Mouse (Mus musculus) sigmoid colon, adult 10 weeks (tissue): Measurements from ENCODE around the gene Tmod1. TPM values are rescaled to one million over a fixed set of nuclear protein-coding genes. Genes with fewer than 3 reads are reported as not detected.

Experiments
- polyA plus RNA-seq: library from polyadenylated mRNA; stranded (reverse); fragments of 350-450 nt; fragmentation: Illumina TruSeq; extraction: RNeasy Lipid Tissue Mini Kit (QIAGEN cat#74804); gene quantifications from one replicate; pipeline ENCODE4 v1.2.3, GENCODE M21; 2014; ENCODE audit warnings: low read depth, low replicate concordance

Gene Tmod1
- 5.7 TPM for polyA plus RNA-seq

GRCm38 (mm10) chr4:46038892-46039751 is at the start of gene Tmod1:
Tmod1 (plus strand) TSS chr4:46038935.

GRCm38 (mm10) chr4:46138287-46139222 is 99.8 kb downstream of the Tmod1 start, which contains the start of the genes Ncbp1 and Tstd2:
Ncbp1 (plus strand) TSS chr4:46138613.
Tstd2 (minus strand) TSS chr4:46138694.

Other genes with a start within 250 kb of the Tmod1 start
- gene Aldh1b1, start 239.9 kb upstream of the Tmod1 start, polyA plus RNA-seq: 16.6 TPM
- gene Igfbpl1, start 212.0 kb upstream of the Tmod1 start, polyA plus RNA-seq: not detected
- 15.9 TPM for gene Stra6l, start 190.3 kb upstream of the Tmod1 start, polyA plus RNA-seq
- not detected for gene Ccdc180, start 148.6 kb upstream of the Tmod1 start, polyA plus RNA-seq
- 81.3 TPM for gene Tdrd7, start 73.6 kb upstream of the Tmod1 start, polyA plus RNA-seq
- 43.2 TPM for gene Ncbp1, start 99.7 kb downstream of the Tmod1 start, polyA plus RNA-seq
- 32.4 TPM for gene Tstd2, start 99.8 kb downstream of the Tmod1 start, polyA plus RNA-seq
- 58.1 TPM for gene Xpa, start 157.4 kb downstream of the Tmod1 start, polyA plus RNA-seq